Mouse (Mus musculus) embryonic facial prominence, embryonic 11.5 days (tissue): ENCODE results near the gene Zfp800. TPM values are rescaled to one million over a fixed set of nuclear protein-coding genes. Genes with fewer than 3 reads are reported as not detected.

Source experiments
- ATAC-seq: fragments of 200-750 bp; cut with Nextera tagmentation; replicated peaks from 2 replicates; pipeline ENCODE4 v1.8.0; 2017; ENCODE audit warnings: low read depth; ENCODE audit not compliant: insufficient number of reproducible peaks, low FRiP score, low TSS enrichment
- DNase-seq: peaks from one replicate; pipeline ENCODE4 v3.0.0-alpha.2; 2015; ENCODE audit warnings: low spot score
- H3K27ac ChIP-seq: fragments of 300-500 bp; sonication (generic); replicated peaks from 2 replicates; pipeline ENCODE4 v1.5.1; 2014; ENCODE audit warnings: mild to moderate bottlenecking, low read depth, low read length, control low read depth
- H3K27me3 ChIP-seq: fragments of 300-500 bp; sonication (generic); 2 replicates; pipeline ENCODE4 v1.6.1; 2014; ENCODE audit warnings: mild to moderate bottlenecking, low read length, moderate library complexity, mixed read lengths; ENCODE audit not compliant: control insufficient read depth, insufficient read depth
- H3K36me3 ChIP-seq: fragments of 300-500 bp; sonication (generic); replicated peaks from 2 replicates; pipeline ENCODE4 v1.6.1; 2014; ENCODE audit warnings: low read depth, mild to moderate bottlenecking, low read length, moderate library complexity, mixed read lengths; ENCODE audit not compliant: control insufficient read depth, insufficient read depth
- H3K4me1 ChIP-seq: fragments of 300-500 bp; sonication (generic); 2 replicates; pipeline ENCODE4 v1.6.1; 2014; ENCODE audit warnings: low read length, mixed read lengths; ENCODE audit not compliant: control insufficient read depth, insufficient read depth
- H3K4me2 ChIP-seq: fragments of 300-500 bp; sonication (generic); 2 replicates; pipeline ENCODE4 v1.6.1; 2014; ENCODE audit warnings: low read depth, mild to moderate bottlenecking, control low read depth, low read length, moderate library complexity
- H3K4me3 ChIP-seq: fragments of 300-500 bp; sonication (generic); 2 replicates; pipeline ENCODE4 v1.5.1; 2014; ENCODE audit warnings: low read depth, low read length, control low read depth
- H3K9ac ChIP-seq: fragments of 300-500 bp; sonication (generic); replicated peaks from 2 replicates; pipeline ENCODE4 v1.6.1; 2014; ENCODE audit warnings: mild to moderate bottlenecking, control low read depth, low read length
- H3K9me3 ChIP-seq: fragments of 300-500 bp; sonication (generic); replicated peaks from 2 replicates; pipeline ENCODE4 v1.6.1; 2016; ENCODE audit warnings: mild to moderate bottlenecking, low read length, inconsistent platforms, mixed read lengths; ENCODE audit not compliant: control insufficient read depth
- WGBS: fragments of 180-500 bp; shearing (Covaris S2); extraction: QIAGEN DNeasy Blood & Tissue Kit; methylation state at CpG from one replicate; pipeline ENCODE4 v1.1.7; 2014; 5-methylcytosine and 5-hydroxymethylcytosine counted together
- polyA plus RNA-seq: library from polyadenylated mRNA; unstranded; fragments of >200 nt; fragmentation: Nextera tagmentation; extraction: Ambion mirVana; gene quantifications from 2 replicates; pipeline ENCODE4 v1.2.1, GENCODE M21; 2014

Zfp800 gene
- polyA plus RNA-seq, 1 experiment from 2014 or later = 20.2 TPM

GRCm38 (mm10) chr6:28423767-28424695, 26.2 kb upstream of the Zfp800 start:
- WGBS = 11% methylated on average over 30 of the region's 46 CpGs
- Histone ChIP-seq H3K27ac (peak overlapping the region; percentile 65), H3K9ac (peak overlapping the region; percentile 97), H3K4me2 (peak overlapping the region; percentile 66), H3K4me1 (peaks cover 7% of the 10 kb centered on the region), H3K27me3 (no peaks in the 10 kb centered on the region), H3K36me3 (no peaks in the 10 kb centered on the region; the same call in 1 of the 2 replicates), H3K9me3 (no peaks in the 10 kb centered on the region), H3K4me3 (peak overlapping the region; percentile 94)
- ATAC-seq (peak; percentile 32), DNase-seq (peak; percentile 51)

- WGBS = 3% methylated on average over 25 of the region's 42 CpGs
- Histone ChIP-seq H3K27me3 (no peaks in the 10 kb centered on the region), H3K27ac (peak within 1 kb of the TSS; percentile 65), H3K36me3 (no peaks in the 10 kb centered on the region; the same call in 1 of the 2 replicates), H3K9ac (peak within 1 kb of the TSS; percentile 97), H3K4me2 (peak within 1 kb of the TSS; percentile 66), H3K9me3 (no peaks in the 10 kb centered on the region), H3K4me1 (peaks cover 7% of the 10 kb centered on the region), H3K4me3 (peak within 1 kb of the TSS; percentile 94)
- ATAC-seq (peak; percentile 60), DNase-seq (peak; percentile 89)
Observed at GRCm38 (mm10) chr6:28423313-28423712, 25.5 kb upstream of the Zfp800 start, which contains the start of gene Arf5. Gene Arf5 (plus strand): TSS chr6:28423560.

GRCm38 (mm10) chr6:28422651-28423290, 25.0 kb upstream of the Zfp800 start:
- peaks cover 7% of the 10 kb centered on the region for H3K4me1 ChIP-seq
- 76% methylated on average over 15 of the region's 15 CpGs for WGBS

GRCm38 (mm10) chr6:28421469-28422000, 23.7 kb upstream of the Zfp800 start:
- H3K4me1 ChIP-seq = peaks cover 7% of the 10 kb centered on the region
- H3K27me3 ChIP-seq = no peaks in the 10 kb centered on the region
- ATAC-seq = peak; percentile 83
- H3K9me3 ChIP-seq = no peaks in the 10 kb centered on the region
- H3K27ac ChIP-seq = 0 out of 2 replicates have a peak overlapping the region, but pooled peaks have one; percentile 41
- no peaks in the 10 kb centered on the region; the same call in 1 of the 2 replicates for H3K36me3 ChIP-seq
- WGBS = under 1% methylated on average over 24 of the region's 27 CpGs
- peak overlapping the region; percentile 73 for H3K9ac ChIP-seq
- peak overlapping the region; percentile 87 for H3K4me2 ChIP-seq
- DNase-seq = peak; percentile 94
- H3K4me3 ChIP-seq = peak overlapping the region; percentile 86

More at GRCm38 (mm10) chr6:28422651-28423290, 25.0 kb upstream of the Zfp800 start:
- Histone ChIP-seq H3K27me3 (no peaks in the 10 kb centered on the region), H3K36me3 (no peaks in the 10 kb centered on the region; the same call in 1 of the 2 replicates), H3K9me3 (no peaks in the 10 kb centered on the region), H3K27ac (no peak overlapping the region), H3K9ac (no peak overlapping the region), H3K4me2 (peak overlapping the region; percentile 66; the same call in 1 of the 2 replicates), H3K4me3 (peak overlapping the region; percentile 94)
- ATAC-seq (peak; percentile 2; the same call in 1 of the 2 replicates), DNase-seq (no peak)

- ATAC-seq = no peak
- H3K4me3 ChIP-seq = peak overlapping the region; percentile 86
- peak overlapping the region; percentile 73 for H3K9ac ChIP-seq
- 0 out of 2 replicates have a peak overlapping the region, but pooled peaks have one; percentile 41 for H3K27ac ChIP-seq
- peak overlapping the region; percentile 87 for H3K4me2 ChIP-seq
- WGBS = 25% methylated on average over 13 of the region's 13 CpGs
- no peaks in the 10 kb centered on the region; the same call in 1 of the 2 replicates for H3K36me3 ChIP-seq
- no peaks in the 10 kb centered on the region for H3K27me3 ChIP-seq
- DNase-seq = no peak
- H3K4me1 ChIP-seq = peaks cover 7% of the 10 kb centered on the region
- H3K9me3 ChIP-seq = no peaks in the 10 kb centered on the region
Observed at GRCm38 (mm10) chr6:28420865-28421264, 23.1 kb upstream of the Zfp800 start.

GRCm38 (mm10) chr6:28420361-28420760, 22.6 kb upstream of the Zfp800 start:
- H3K9me3 ChIP-seq = no peaks in the 10 kb centered on the region
- no peak for ATAC-seq
- peak overlapping the region; percentile 87 for H3K4me2 ChIP-seq
- no peak overlapping the region for H3K27ac ChIP-seq
- H3K36me3 ChIP-seq = no peaks in the 10 kb centered on the region
- H3K27me3 ChIP-seq = no peaks in the 10 kb centered on the region
- DNase-seq = no peak
- no peak overlapping the region for H3K9ac ChIP-seq
- peak overlapping the region; percentile 86; the same call in 1 of the 2 replicates for H3K4me3 ChIP-seq
- 77% methylated on average over 17 of the region's 17 CpGs for WGBS
- peaks cover 7% of the 10 kb centered on the region for H3K4me1 ChIP-seq

- no peak overlapping the region for H3K4me3 ChIP-seq
- no peak overlapping the region for H3K9ac ChIP-seq
- ATAC-seq (no peak), DNase-seq (no peak)
- H3K36me3 ChIP-seq = no peaks in the 10 kb centered on the region
- H3K9me3 ChIP-seq = no peaks in the 10 kb centered on the region
- 74% methylated on average over 2 of the region's 2 CpGs for WGBS
- no peak overlapping the region for H3K4me2 ChIP-seq
- H3K27ac ChIP-seq = no peak overlapping the region
- no peaks in the 10 kb centered on the region for H3K27me3 ChIP-seq
- H3K4me1 ChIP-seq = peaks cover 7% of the 10 kb centered on the region
Observed at GRCm38 (mm10) chr6:28419673-28420072, 21.9 kb upstream of the Zfp800 start.
